Mouse (Mus musculus): ENCODE data around the gene Ldb2. TPM values are rescaled to one million over a fixed set of nuclear protein-coding genes. Genes with fewer than 3 reads are reported as not detected.

Ldb2 gene
- polyA plus RNA-seq, 1 experiment from 2014 or later, result 24.9 TPM

GRCm38 (mm10) chr5:44727995-44728394 lies 71.5 kb downstream of the Ldb2 start:
- Histone ChIP-seq H3K9ac (ENCODE audit: low read length) (no peak overlapping the region), H3K4me1 (ENCODE audit: control insufficient read depth, insufficient read depth, low read length) (no peaks in the 10 kb centered on the region), H3K27me3 (ENCODE audit: control insufficient read depth, insufficient read depth, low read length) (no peaks in the 10 kb centered on the region), H3K27ac (ENCODE audit: low read depth, low read length) (no peak overlapping the region), H3K4me2 (ENCODE audit: low read depth) (no peak overlapping the region), H3K4me3 (ENCODE audit: low read depth, low read length) (no peak overlapping the region), H3K9me3 (ENCODE audit: control insufficient read depth, low read length) (no peaks in the 10 kb centered on the region), H3K36me3 (ENCODE audit: control insufficient read depth, insufficient read depth, low read length) (no peaks in the 10 kb centered on the region)
- 93% methylated on average over 11 of the region's 11 CpGs for WGBS
- DNase-seq (ENCODE audit: low spot score), result no peak
- no peak for ATAC-seq (ENCODE audit: insufficient read depth, low FRiP score, low TSS enrichment)

- H3K36me3 ChIP-seq (ENCODE audit: control insufficient read depth, insufficient read depth, low read length), result no peaks in the 10 kb centered on the region
- DNase-seq (ENCODE audit: low spot score) (peak; percentile 15), ATAC-seq (ENCODE audit: insufficient read depth, low FRiP score, low TSS enrichment) (no peak)
- H3K9ac ChIP-seq (ENCODE audit: low read length), result no peak overlapping the region
- 74% methylated on average over 14 of the region's 14 CpGs for WGBS
- H3K4me3 ChIP-seq (ENCODE audit: low read depth, low read length), result no peak overlapping the region
- H3K9me3 ChIP-seq (ENCODE audit: control insufficient read depth, low read length), result no peaks in the 10 kb centered on the region
- no peak overlapping the region for H3K27ac ChIP-seq (ENCODE audit: low read depth, low read length)
- H3K27me3 ChIP-seq (ENCODE audit: control insufficient read depth, insufficient read depth, low read length), result no peaks in the 10 kb centered on the region
- no peaks in the 10 kb centered on the region for H3K4me1 ChIP-seq (ENCODE audit: control insufficient read depth, insufficient read depth, low read length)
- H3K4me2 ChIP-seq (ENCODE audit: low read depth), result no peak overlapping the region
Observed at GRCm38 (mm10) chr5:44726546-44727476, 72.7 kb downstream of the Ldb2 start.

- no peaks in the 10 kb centered on the region for H3K36me3 ChIP-seq (ENCODE audit: control insufficient read depth, insufficient read depth, low read length)
- no peak overlapping the region for H3K27ac ChIP-seq (ENCODE audit: low read depth, low read length)
- no peak overlapping the region for H3K4me3 ChIP-seq (ENCODE audit: low read depth, low read length)
- ATAC-seq (ENCODE audit: insufficient read depth, low FRiP score, low TSS enrichment) (no peak), DNase-seq (ENCODE audit: low spot score) (no peak)
- WGBS, result 87% methylated on average over 2 of the region's 2 CpGs
- H3K9me3 ChIP-seq (ENCODE audit: control insufficient read depth, low read length), result no peaks in the 10 kb centered on the region
- no peaks in the 10 kb centered on the region for H3K27me3 ChIP-seq (ENCODE audit: control insufficient read depth, insufficient read depth, low read length)
- H3K4me2 ChIP-seq (ENCODE audit: low read depth), result no peak overlapping the region
- no peak overlapping the region for H3K9ac ChIP-seq (ENCODE audit: low read length)
- H3K4me1 ChIP-seq (ENCODE audit: control insufficient read depth, insufficient read depth, low read length), result no peaks in the 10 kb centered on the region
Observed at GRCm38 (mm10) chr5:44725501-44725900, 74.0 kb downstream of the Ldb2 start.

GRCm38 (mm10) chr5:44719872-44720271 lies 79.6 kb downstream of the Ldb2 start:
- Histone ChIP-seq H3K4me2 (ENCODE audit: low read depth) (no peak overlapping the region), H3K27me3 (ENCODE audit: control insufficient read depth, insufficient read depth, low read length) (no peaks in the 10 kb centered on the region), H3K9ac (ENCODE audit: low read length) (no peak overlapping the region), H3K36me3 (ENCODE audit: control insufficient read depth, insufficient read depth, low read length) (no peaks in the 10 kb centered on the region), H3K4me3 (ENCODE audit: low read depth, low read length) (no peak overlapping the region), H3K4me1 (ENCODE audit: control insufficient read depth, insufficient read depth, low read length) (no peaks in the 10 kb centered on the region), H3K27ac (ENCODE audit: low read depth, low read length) (no peak overlapping the region), H3K9me3 (ENCODE audit: control insufficient read depth, low read length) (no peaks in the 10 kb centered on the region)
- no peak for DNase-seq (ENCODE audit: low spot score)
- no peak for ATAC-seq (ENCODE audit: insufficient read depth, low FRiP score, low TSS enrichment)
- 67% methylated on average over 1 of the region's 1 CpGs for WGBS

GRCm38 (mm10) chr5:44714508-44714907 lies 85.0 kb downstream of the Ldb2 start:
- ATAC-seq (ENCODE audit: insufficient read depth, low FRiP score, low TSS enrichment) (no peak), DNase-seq (ENCODE audit: low spot score) (no peak)
- H3K36me3 ChIP-seq (ENCODE audit: control insufficient read depth, insufficient read depth, low read length), result no peaks in the 10 kb centered on the region
- 0 out of 2 replicates have a peak, but pooled peaks cover 2% of the 10 kb centered on the region for H3K4me1 ChIP-seq (ENCODE audit: control insufficient read depth, insufficient read depth, low read length)
- H3K27ac ChIP-seq (ENCODE audit: low read depth, low read length), result no peak overlapping the region
- H3K9ac ChIP-seq (ENCODE audit: low read length), result no peak overlapping the region
- no peak overlapping the region for H3K4me2 ChIP-seq (ENCODE audit: low read depth)
- H3K4me3 ChIP-seq (ENCODE audit: low read depth, low read length), result no peak overlapping the region
- H3K9me3 ChIP-seq (ENCODE audit: control insufficient read depth, low read length), result no peaks in the 10 kb centered on the region
- 52% methylated on average over 4 of the region's 4 CpGs for WGBS
- H3K27me3 ChIP-seq (ENCODE audit: control insufficient read depth, insufficient read depth, low read length), result no peaks in the 10 kb centered on the region

GRCm38 (mm10) chr5:44713181-44713789 lies 86.2 kb downstream of the Ldb2 start:
- H3K4me2 ChIP-seq (ENCODE audit: low read depth), result no peak overlapping the region
- 0 out of 2 replicates have a peak, but pooled peaks have one; percentile 53 for ATAC-seq (ENCODE audit: insufficient read depth, low FRiP score, low TSS enrichment)

GRCm38 (mm10) chr5:44711211-44711610 lies 88.3 kb downstream of the Ldb2 start:
- Histone ChIP-seq H3K9me3 (ENCODE audit: control insufficient read depth, low read length) (no peaks in the 10 kb centered on the region), H3K4me3 (ENCODE audit: low read depth, low read length) (no peak overlapping the region), H3K9ac (ENCODE audit: low read length) (no peak overlapping the region), H3K4me1 (ENCODE audit: control insufficient read depth, insufficient read depth, low read length) (0 out of 2 replicates have a peak, but pooled peaks cover 2% of the 10 kb centered on the region), H3K27me3 (ENCODE audit: control insufficient read depth, insufficient read depth, low read length) (no peaks in the 10 kb centered on the region), H3K4me2 (ENCODE audit: low read depth) (no peak overlapping the region), H3K36me3 (ENCODE audit: control insufficient read depth, insufficient read depth, low read length) (no peaks in the 10 kb centered on the region), H3K27ac (ENCODE audit: low read depth, low read length) (no peak overlapping the region)
- DNase-seq (ENCODE audit: low spot score), result no peak
- ATAC-seq (ENCODE audit: insufficient read depth, low FRiP score, low TSS enrichment), result no peak
- WGBS, result 75% methylated on average over 5 of the region's 5 CpGs

More at GRCm38 (mm10) chr5:44713181-44713789, 86.2 kb downstream of the Ldb2 start:
- no peaks in the 10 kb centered on the region for H3K36me3 ChIP-seq (ENCODE audit: control insufficient read depth, insufficient read depth, low read length)
- H3K9me3 ChIP-seq (ENCODE audit: control insufficient read depth, low read length), result no peaks in the 10 kb centered on the region
- no peaks in the 10 kb centered on the region for H3K27me3 ChIP-seq (ENCODE audit: control insufficient read depth, insufficient read depth, low read length)
- no peak overlapping the region for H3K9ac ChIP-seq (ENCODE audit: low read length)
- no peak overlapping the region for H3K27ac ChIP-seq (ENCODE audit: low read depth, low read length)
- H3K4me1 ChIP-seq (ENCODE audit: control insufficient read depth, insufficient read depth, low read length), result 0 out of 2 replicates have a peak, but pooled peaks cover 2% of the 10 kb centered on the region
- WGBS, result 20% methylated on average over 5 of the region's 5 CpGs
- peak; percentile 20 for DNase-seq (ENCODE audit: low spot score)
- H3K4me3 ChIP-seq (ENCODE audit: low read depth, low read length), result no peak overlapping the region

- H3K4me2 ChIP-seq (ENCODE audit: low read depth), result no peak overlapping the region
- DNase-seq (ENCODE audit: low spot score) (no peak), ATAC-seq (ENCODE audit: insufficient read depth, low FRiP score, low TSS enrichment) (no peak)
- H3K36me3 ChIP-seq (ENCODE audit: control insufficient read depth, insufficient read depth, low read length), result no peaks in the 10 kb centered on the region
- H3K4me3 ChIP-seq (ENCODE audit: low read depth, low read length), result no peak overlapping the region
- 0 out of 2 replicates have a peak, but pooled peaks cover 2% of the 10 kb centered on the region for H3K4me1 ChIP-seq (ENCODE audit: control insufficient read depth, insufficient read depth, low read length)
- WGBS, result 63% methylated on average over 4 of the region's 4 CpGs
- H3K27me3 ChIP-seq (ENCODE audit: control insufficient read depth, insufficient read depth, low read length), result no peaks in the 10 kb centered on the region
- no peak overlapping the region for H3K9ac ChIP-seq (ENCODE audit: low read length)
- H3K9me3 ChIP-seq (ENCODE audit: control insufficient read depth, low read length), result no peaks in the 10 kb centered on the region
- H3K27ac ChIP-seq (ENCODE audit: low read depth, low read length), result no peak overlapping the region
Observed at GRCm38 (mm10) chr5:44710132-44710871, 89.2 kb downstream of the Ldb2 start.
